Mouse (Mus musculus): ENCODE results near the gene Bpifb4.

Bpifb4 gene

GRCm38 (mm10) chr2:153937843-153938242 is at the start of gene Bpifb4:
Bpifb4 (plus strand) TSS chr2:153938212.
- no peak for DNase-seq (ENCODE audit: low read depth)

DNA sequence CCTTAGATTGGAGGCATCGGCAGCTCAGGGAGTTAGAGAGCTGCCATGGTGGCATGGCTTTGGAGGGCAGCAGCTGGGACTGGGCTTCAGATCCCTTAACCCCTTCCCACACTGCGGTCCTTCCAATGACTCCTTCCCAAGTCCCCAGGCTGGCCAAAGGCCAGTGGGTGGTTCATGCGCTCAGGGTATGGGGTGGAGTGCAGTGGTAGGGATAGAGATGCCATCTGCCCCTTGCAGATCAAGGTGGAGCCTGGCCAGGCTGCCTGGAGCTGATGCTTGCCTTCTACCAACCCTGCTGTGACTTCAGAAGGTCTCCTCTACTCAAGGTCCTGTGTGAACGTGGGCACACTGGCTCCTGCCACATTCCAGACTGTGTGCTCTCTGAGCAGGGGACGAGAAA is 38.9 kb upstream of the Bpifb4 start:
- DNase-seq (ENCODE audit: low read depth) = no peak

DNA sequence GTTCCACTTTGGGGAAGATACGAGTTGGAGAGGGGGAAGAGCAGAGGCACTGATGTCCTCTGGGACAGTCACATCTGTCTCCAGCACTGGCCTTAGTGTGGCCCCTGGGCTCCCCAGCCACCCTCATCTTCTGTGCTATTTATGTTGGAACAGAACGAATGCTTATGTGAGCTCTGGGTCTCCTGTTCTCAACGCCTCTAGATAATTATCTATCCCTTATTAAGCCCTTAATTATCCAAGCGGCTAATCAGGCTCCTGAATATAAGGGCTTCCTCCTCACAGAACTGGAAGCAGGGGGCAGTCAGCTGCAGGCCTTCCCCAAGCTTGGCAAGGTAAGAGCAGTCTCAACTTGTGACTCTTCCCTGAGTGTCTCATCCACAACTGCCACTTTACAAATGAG is 37.9 kb upstream of the Bpifb4 start, which contains the start of gene Bpifb6:
TSS of gene Bpifb6 (plus strand) at position 301 of the 400 bp plus-strand sequence.
- DNase-seq (ENCODE audit: low read depth) = no peak

DNA sequence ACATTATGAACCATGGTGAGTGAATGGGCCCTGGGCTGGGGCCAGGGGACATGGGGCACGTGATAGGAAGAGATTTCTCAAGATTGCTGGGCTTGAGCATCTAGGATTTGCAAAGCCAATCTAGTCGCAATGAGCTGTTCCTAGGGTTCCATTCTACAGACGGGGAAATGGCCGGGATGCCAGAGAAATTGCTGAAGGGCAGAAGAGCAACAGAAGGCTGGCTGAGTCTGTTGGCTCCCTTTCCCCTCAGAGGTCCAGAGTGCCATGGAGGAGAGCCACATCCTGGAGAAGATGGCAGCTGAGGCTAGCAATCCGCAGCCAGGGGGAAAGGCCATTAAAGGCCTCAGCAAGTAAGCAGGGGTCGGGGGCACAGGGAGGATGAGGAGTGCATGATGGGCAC is 35.3 kb upstream of the Bpifb4 start:
- no peak for DNase-seq (ENCODE audit: low read depth)

GRCm38 (mm10) chr2:153906626-153907025 is 31.4 kb upstream of the Bpifb4 start:
- no peak for DNase-seq (ENCODE audit: low read depth)

DNA sequence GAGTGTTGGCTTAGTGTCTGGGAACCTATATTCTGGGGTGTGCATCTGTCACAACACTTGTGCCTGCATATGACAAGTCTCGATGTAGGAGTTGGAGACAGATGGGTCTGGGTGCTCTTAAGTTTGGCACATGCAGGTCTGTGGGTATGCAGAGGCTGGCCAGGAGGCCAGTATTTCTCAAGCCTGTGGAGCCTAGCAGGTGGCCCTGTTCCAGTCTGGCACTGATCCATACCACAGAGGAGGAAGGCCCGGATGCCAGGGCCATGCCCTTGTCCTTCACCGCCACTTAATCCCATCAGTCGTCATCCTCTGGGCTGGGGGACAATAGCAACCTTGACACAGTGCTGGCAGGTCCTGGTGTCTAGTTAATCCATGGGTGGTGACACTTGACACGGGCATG is 23.9 kb upstream of the Bpifb4 start:
- no peak for DNase-seq (ENCODE audit: low read depth)

DNA sequence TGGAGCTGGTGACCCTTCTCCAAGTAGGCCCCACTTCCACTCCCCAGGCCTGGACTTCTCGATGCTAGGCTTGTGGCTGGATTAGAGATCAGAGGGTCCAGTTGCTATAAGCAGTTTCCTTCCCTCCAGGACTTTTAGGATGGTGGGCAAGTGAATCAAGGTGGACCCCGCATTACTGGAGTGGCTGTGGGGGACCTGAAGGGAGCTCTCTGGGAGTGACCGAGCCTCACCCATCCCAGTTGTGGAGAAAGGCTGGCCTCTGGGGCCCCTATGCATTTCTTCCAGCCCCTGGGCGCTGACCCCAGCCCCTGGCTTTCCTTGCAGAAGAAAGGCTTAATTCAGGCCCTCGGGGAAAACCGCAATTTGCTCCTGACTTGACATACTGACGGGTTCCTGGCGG is 20.1 kb upstream of the Bpifb4 start, which contains the start of gene Bpifb3:
TSS of gene Bpifb3 (plus strand) at position 301 of the 400 bp plus-strand sequence.
- DNase-seq (ENCODE audit: low read depth) = no peak

DNA sequence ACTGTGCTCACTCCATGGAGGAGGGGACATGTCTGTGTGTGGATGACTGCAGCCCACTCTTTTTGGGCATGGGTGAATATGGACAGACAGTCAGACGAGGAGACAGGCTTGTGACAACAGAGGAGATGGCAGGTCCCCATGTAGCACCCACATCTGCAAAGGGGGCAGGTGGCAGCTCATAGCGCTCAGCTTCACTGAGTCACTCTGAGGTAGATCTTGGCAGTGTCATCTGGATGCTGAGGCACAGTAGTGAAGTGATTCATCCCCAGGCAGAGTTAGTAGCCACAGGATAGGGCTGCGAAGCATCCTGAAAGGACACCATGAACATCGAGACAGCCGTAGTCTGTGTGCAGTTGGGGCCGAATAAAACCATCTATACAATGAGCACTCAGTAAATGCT is 16.8 kb upstream of the Bpifb4 start:
- DNase-seq (ENCODE audit: low read depth) = no peak

GRCm38 (mm10) chr2:153929871-153930413 is 8.1 kb upstream of the Bpifb4 start:
- peak; percentile 38 for DNase-seq (ENCODE audit: low read depth)

- DNase-seq (ENCODE audit: low read depth) = no peak
Observed at GRCm38 (mm10) chr2:153931125-153931524, 6.9 kb upstream of the Bpifb4 start.

GRCm38 (mm10) chr2:153933311-153933710 is 4.7 kb upstream of the Bpifb4 start:
- DNase-seq (ENCODE audit: low read depth) = no peak

GRCm38 (mm10) chr2:153935348-153935747 is 2.7 kb upstream of the Bpifb4 start:
- DNase-seq (ENCODE audit: low read depth) = no peak

- peak; percentile 48 for DNase-seq (ENCODE audit: low read depth)
Observed at GRCm38 (mm10) chr2:153943537-153943936, 5.5 kb downstream of the Bpifb4 start.

- DNase-seq (ENCODE audit: low read depth) = no peak
Observed at GRCm38 (mm10) chr2:153944567-153944966, 6.6 kb downstream of the Bpifb4 start.

GRCm38 (mm10) chr2:153952897-153953296 is 14.9 kb downstream of the Bpifb4 start:
- DNase-seq (ENCODE audit: low read depth) = peak; percentile 60

GRCm38 (mm10) chr2:153953836-153954235 is 15.8 kb downstream of the Bpifb4 start:
- peak; percentile 62 for DNase-seq (ENCODE audit: low read depth)

DNA sequence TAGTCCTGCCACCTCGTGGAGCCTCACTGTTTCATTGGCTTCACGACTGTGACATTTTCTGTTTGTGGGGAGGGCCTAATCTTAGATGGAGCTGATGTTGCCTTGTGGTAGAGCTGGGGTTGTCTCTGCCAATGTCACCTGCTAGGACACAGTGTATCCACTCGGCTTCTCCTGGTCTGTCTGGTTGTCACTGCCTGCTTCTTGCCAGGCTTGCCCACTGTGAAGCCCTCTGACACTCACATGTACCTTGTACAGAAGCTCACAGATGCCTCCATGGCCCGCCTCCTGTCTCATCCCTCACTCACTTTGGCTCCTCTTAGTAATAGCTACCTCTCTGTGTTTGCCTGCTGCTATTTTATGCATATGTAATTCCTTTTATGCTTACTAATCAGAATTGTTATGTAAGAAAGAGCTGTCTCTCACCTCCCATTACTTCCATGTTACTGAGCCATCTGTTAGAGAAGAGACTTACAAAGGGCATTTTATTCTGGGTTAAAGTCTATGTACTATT is 24.9 kb downstream of the Bpifb4 start:
- DNase-seq (ENCODE audit: low read depth) = no peak

DNA sequence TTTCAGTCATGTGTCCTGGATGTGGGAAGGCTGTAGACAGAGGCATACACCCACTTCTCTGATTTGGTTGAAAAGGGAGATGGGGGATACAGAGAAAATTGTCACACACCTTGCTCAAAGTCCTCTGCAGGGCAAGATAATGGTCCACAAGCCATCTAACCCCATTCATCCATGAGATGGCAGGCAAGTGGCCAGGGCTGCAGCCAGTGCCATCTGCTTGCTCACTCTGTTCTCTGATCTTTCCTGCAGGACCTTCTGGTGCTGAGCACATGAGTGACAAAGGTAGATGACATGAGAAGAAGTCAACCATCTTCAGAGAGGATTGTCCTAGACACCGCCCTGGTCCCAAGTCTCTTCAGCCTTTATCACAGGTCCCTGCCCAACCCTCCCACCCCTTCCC is 25.3 kb downstream of the Bpifb4 start:
- DNase-seq (ENCODE audit: low read depth) = no peak

GRCm38 (mm10) chr2:153970221-153970620 is 32.2 kb downstream of the Bpifb4 start:
- no peak for DNase-seq (ENCODE audit: low read depth)

GRCm38 (mm10) chr2:153974582-153974981 is 36.6 kb downstream of the Bpifb4 start, which contains the start of gene Bpifa6:
Bpifa6 (plus strand) TSS chr2:153974945.
- DNase-seq (ENCODE audit: low read depth) = no peak

GRCm38 (mm10) chr2:153995770-153996169 is 57.8 kb downstream of the Bpifb4 start:
- DNase-seq (ENCODE audit: low read depth) = peak; percentile 49

DNA sequence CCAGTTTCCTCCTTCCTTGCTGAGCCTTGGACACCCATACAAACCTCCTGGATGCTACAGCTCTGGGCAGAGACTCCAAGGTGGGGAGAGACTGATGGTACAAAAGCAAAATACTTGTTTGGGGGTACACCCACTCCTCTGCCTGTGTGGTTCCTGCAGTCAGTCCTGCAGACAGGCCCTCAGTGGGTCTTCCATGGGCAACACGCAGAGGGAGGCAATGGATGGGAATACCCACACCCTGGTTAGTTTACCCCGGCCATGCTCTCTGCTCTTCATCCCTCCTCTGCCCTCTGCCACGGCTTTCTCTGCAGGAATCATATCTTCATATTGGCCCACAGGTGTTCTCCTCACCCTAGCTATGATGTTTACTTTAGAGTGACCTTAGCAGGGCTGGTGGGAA is 62.5 kb downstream of the Bpifb4 start:
- no peak for DNase-seq (ENCODE audit: low read depth)

DNA sequence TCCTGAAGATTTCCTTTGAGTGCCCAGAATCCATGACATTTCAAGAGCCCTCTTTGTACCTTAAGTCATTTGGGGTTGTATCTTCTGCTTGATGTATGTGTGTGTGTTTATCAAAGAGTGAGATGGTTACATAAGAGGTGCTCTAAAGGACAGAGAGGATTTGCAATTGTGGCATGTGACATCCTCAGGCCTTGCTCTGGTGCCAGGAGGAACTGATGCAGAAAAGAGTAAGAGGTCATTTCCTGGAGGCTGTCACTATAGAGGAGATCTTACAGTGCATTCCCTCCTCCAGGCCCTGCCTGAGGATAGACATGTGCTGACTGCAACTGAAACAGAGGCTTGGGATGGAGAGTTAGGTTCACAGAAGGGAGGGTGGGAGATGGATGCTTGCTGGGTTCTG is 63.0 kb downstream of the Bpifb4 start:
- no peak for DNase-seq (ENCODE audit: low read depth)

DNA sequence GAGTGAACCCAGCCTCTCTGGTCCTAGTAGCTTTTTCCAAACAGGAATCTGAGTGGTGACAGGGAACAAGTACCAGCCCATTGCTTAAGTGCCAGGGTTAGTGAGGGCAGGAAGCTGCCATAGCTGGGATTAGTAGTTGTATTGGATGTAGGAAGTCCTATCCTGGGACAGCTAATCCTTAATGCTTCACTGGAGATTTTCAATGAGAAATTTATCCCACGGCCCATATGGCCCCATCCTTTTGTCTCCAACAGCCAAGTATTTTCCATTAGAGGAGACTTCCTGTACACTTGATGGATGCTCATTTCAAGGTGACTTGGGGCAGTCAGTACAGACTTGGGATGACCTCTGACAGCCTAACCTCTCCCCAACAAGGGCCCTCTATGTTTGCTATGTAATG is 66.4 kb downstream of the Bpifb4 start:
- DNase-seq (ENCODE audit: low read depth) = no peak

Data from c-Kit-positive CD71-negative TER-119-negative erythroid progenitor cells, embryonic 14.5 days (primary cell).